Mouse (Mus musculus) MEL (cell line): Measurements from ENCODE around the gene Gstp3. TPM values are rescaled to one million over a fixed set of nuclear protein-coding genes. Genes with fewer than 3 reads are reported as not detected.
A peak's percentile ranks its signal among the peaks of the same experiment; 100 is the strongest.

ENCODE experiments used
- DNase-seq: peaks from one replicate; pipeline ENCODE4 v3.0.0; 2011; ENCODE audit warnings: low read depth, low spot score
- H3K27ac ChIP-seq: 2 replicates; pipeline ENCODE4 v1.5.1; 2012; ENCODE audit warnings: low read depth, mild to moderate bottlenecking, control low read depth, low read length, moderate library complexity; ENCODE audit not compliant: control insufficient read depth
- H3K27me3 ChIP-seq, 2 experiments: fragments of 150-350 bp in 1 of 2; sonication (generic) in 1 of 2; 2 replicates each; pipeline ENCODE4 v1.6.1; 2012; ENCODE audit warnings: low read length in 2 of 2, mild to moderate bottlenecking in 2 of 2, improper control_type of control experiment in 1 of 2, moderate library complexity in 1 of 2; ENCODE audit not compliant: insufficient read depth in 2 of 2, control insufficient read depth in 1 of 2
- H3K36me3 ChIP-seq, 2 experiments: 2 replicates each; pipeline ENCODE4 v1.6.1; 2012 to 2014; ENCODE audit warnings: low read length in 2 of 2, improper control_type of control experiment in 1 of 2, inconsistent platforms in 1 of 2, mild to moderate bottlenecking in 1 of 2; ENCODE audit not compliant: insufficient read depth in 2 of 2, control insufficient read depth in 1 of 2
- H3K4me1 ChIP-seq, 2 experiments: fragments of 150-350 bp in 1 of 2; sonication (generic) in 1 of 2; 2 replicates each; pipeline ENCODE4 v1.6.1; 2012; ENCODE audit warnings: low read length in 2 of 2, improper control_type of control experiment in 1 of 2, mild to moderate bottlenecking in 1 of 2; ENCODE audit not compliant: insufficient read depth in 2 of 2, control insufficient read depth in 1 of 2
- H3K4me3 ChIP-seq, 2 experiments: fragments of 150-350 bp in 1 of 2; sonication (generic) in 1 of 2; 2 replicates each; pipeline ENCODE4 v1.5.1; 2012; ENCODE audit warnings: low read depth in 2 of 2, low read length in 2 of 2, mild to moderate bottlenecking in 2 of 2, moderate library complexity in 2 of 2, control low read depth in 1 of 2, improper control_type of control experiment in 1 of 2; ENCODE audit not compliant: control insufficient read depth in 1 of 2, insufficient read depth in 1 of 2
- H3K79me2 ChIP-seq: 2 replicates; pipeline ENCODE4 v1.6.1; 2012; ENCODE audit warnings: mild to moderate bottlenecking, low read length, moderate library complexity; ENCODE audit not compliant: control insufficient read depth, poor library complexity, insufficient read depth
- H3K9ac ChIP-seq: 2 replicates; pipeline ENCODE4 v1.6.1; 2012; ENCODE audit warnings: low read depth, mild to moderate bottlenecking, control low read depth, low read length, moderate library complexity; ENCODE audit not compliant: control insufficient read depth, poor library complexity, severe bottlenecking
- H3K9me3 ChIP-seq: fragments of 150-350 bp; sonication (generic); replicated peaks from 2 replicates; pipeline ENCODE4 v1.6.1; 2012; ENCODE audit warnings: mild to moderate bottlenecking, low read length, improper control_type of control experiment, moderate library complexity; ENCODE audit not compliant: insufficient read depth
- CHD1 ChIP-seq: IDR thresholded peaks from 2 replicates; pipeline ENCODE4 v1.6.1; 2012; ENCODE audit warnings: low read depth, mild to moderate bottlenecking, inconsistent platforms, low read length, improper control_type of control experiment
- CHD2 ChIP-seq: IDR thresholded peaks from 2 replicates; pipeline ENCODE4 v1.6.1; 2011; ENCODE audit warnings: low read length, improper control_type of control experiment
- ELF1 ChIP-seq: IDR thresholded peaks from 2 replicates; pipeline ENCODE4 v1.6.1; 2014; ENCODE audit warnings: low read depth, mild to moderate bottlenecking, inconsistent platforms, low read length, improper control_type of control experiment, moderate library complexity
- ETS1 ChIP-seq: IDR thresholded peaks from 2 replicates; pipeline ENCODE4 v1.6.1; 2012; ENCODE audit warnings: low read depth, mild to moderate bottlenecking, inconsistent platforms, low read length, improper control_type of control experiment, moderate library complexity
- HCFC1 ChIP-seq: IDR thresholded peaks from 2 replicates; pipeline ENCODE4 v1.6.1; 2012; ENCODE audit warnings: low read depth, mild to moderate bottlenecking, inconsistent platforms, low read length, improper control_type of control experiment, moderate library complexity
- MAX ChIP-seq: IDR thresholded peaks from 2 replicates; pipeline ENCODE4 v1.6.1; 2011; ENCODE audit warnings: low read length, improper control_type of control experiment
- MAZ ChIP-seq: IDR thresholded peaks from 2 replicates; pipeline ENCODE4 v1.6.1; 2012; ENCODE audit warnings: low read depth, mild to moderate bottlenecking, inconsistent platforms, low read length, improper control_type of control experiment
- MEF2A ChIP-seq: IDR thresholded peaks from 2 replicates; pipeline ENCODE4 v1.6.1; 2014; ENCODE audit warnings: low read depth, mild to moderate bottlenecking, inconsistent platforms, low read length, improper control_type of control experiment; ENCODE audit not compliant: poor library complexity, insufficient replicate concordance, severe bottlenecking; ENCODE audit errors: extremely low read depth
- MXI1 ChIP-seq: IDR thresholded peaks from 2 replicates; pipeline ENCODE4 v1.6.1; 2011; ENCODE audit warnings: mild to moderate bottlenecking, low read depth, low read length, improper control_type of control experiment
- MYB ChIP-seq: IDR thresholded peaks from 2 replicates; pipeline ENCODE4 v1.6.1; 2011; ENCODE audit warnings: mild to moderate bottlenecking, low read depth, low read length, improper control_type of control experiment
- MYC ChIP-seq: IDR thresholded peaks from 2 replicates; pipeline ENCODE4 v1.6.1; 2011; ENCODE audit warnings: low read depth, mild to moderate bottlenecking, low read length, improper control_type of control experiment, moderate library complexity
- NELFE ChIP-seq: IDR thresholded peaks from 2 replicates; pipeline ENCODE4 v1.6.1; 2011; ENCODE audit warnings: low read depth, low read length, improper control_type of control experiment
- NRF1 ChIP-seq: IDR thresholded peaks from 2 replicates; pipeline ENCODE4 v1.6.1; 2014; ENCODE audit warnings: low read depth, mild to moderate bottlenecking, inconsistent platforms, low read length, improper control_type of control experiment, moderate library complexity; ENCODE audit not compliant: poor library complexity, insufficient read depth, severe bottlenecking
- POLR2A ChIP-seq, 2 experiments: IDR thresholded peaks; 2 replicates each; pipeline ENCODE4 v1.6.1; 2011 to 2012; ENCODE audit warnings: low read length in 2 of 2, mild to moderate bottlenecking in 2 of 2, control low read depth in 1 of 2, improper control_type of control experiment in 1 of 2, low read depth in 1 of 2, moderate library complexity in 1 of 2; ENCODE audit not compliant: control insufficient read depth in 1 of 2, insufficient read depth in 1 of 2, poor library complexity in 1 of 2
- POLR2AphosphoS2 ChIP-seq: IDR thresholded peaks from 2 replicates; pipeline ENCODE4 v1.6.1; 2011; ENCODE audit warnings: low read length, improper control_type of control experiment
- RAD21 ChIP-seq: IDR thresholded peaks from 2 replicates; pipeline ENCODE4 v1.6.1; 2011; ENCODE audit warnings: mild to moderate bottlenecking, low read depth, low read length, improper control_type of control experiment
- SIN3A ChIP-seq: IDR thresholded peaks from 2 replicates; pipeline ENCODE4 v1.6.1; 2012; ENCODE audit warnings: low read length, improper control_type of control experiment, inconsistent platforms
- SMC3 ChIP-seq: IDR thresholded peaks from 2 replicates; pipeline ENCODE4 v1.6.1; 2011; ENCODE audit warnings: low read depth, low read length, improper control_type of control experiment
- TBP ChIP-seq: IDR thresholded peaks from 2 replicates; pipeline ENCODE4 v1.8.0; 2011; ENCODE audit warnings: low read depth, low read length, improper control_type of control experiment
- USF1 ChIP-seq: IDR thresholded peaks from 2 replicates; pipeline ENCODE4 v1.6.1; 2014; ENCODE audit warnings: low read depth, mild to moderate bottlenecking, inconsistent platforms, low read length, improper control_type of control experiment, moderate library complexity
- ZMIZ1 ChIP-seq: IDR thresholded peaks from 2 replicates; pipeline ENCODE4 v1.6.1; 2012; ENCODE audit warnings: low read depth, mild to moderate bottlenecking, inconsistent platforms, low read length, improper control_type of control experiment, moderate library complexity
- ZNF384 ChIP-seq: IDR thresholded peaks from 2 replicates; pipeline ENCODE4 v1.6.1; 2012; ENCODE audit warnings: low read depth, mild to moderate bottlenecking, inconsistent platforms, low read length, improper control_type of control experiment
- polyA plus RNA-seq, 2 experiments: library from polyadenylated mRNA; stranded (reverse) in 1 of 2; unstranded in 1 of 2; fragments of >175 nt in 1 of 2; fragments of >200 nt in 1 of 2; gene quantifications; 2 replicates each; pipeline versions ENCODE4 v1.2.1 to v1.2.4; 2012; ENCODE audit warnings: low replicate concordance in 2 of 2, low read depth in 1 of 2; ENCODE audit not compliant: insufficient read length in 2 of 2, insufficient read depth in 1 of 2, missing spikeins in 1 of 2
- total RNA-seq: library from RNA; depleted of rRNA; stranded (reverse); fragments of 300-350 nt; gene quantifications from 2 replicates; pipeline ENCODE4 v1.2.3, GENCODE M21; 2012

The Gstp3 gene
- total and polyA plus RNA-seq, 3 experiments, result 0.84 TPM; not detected in 2

DNA sequence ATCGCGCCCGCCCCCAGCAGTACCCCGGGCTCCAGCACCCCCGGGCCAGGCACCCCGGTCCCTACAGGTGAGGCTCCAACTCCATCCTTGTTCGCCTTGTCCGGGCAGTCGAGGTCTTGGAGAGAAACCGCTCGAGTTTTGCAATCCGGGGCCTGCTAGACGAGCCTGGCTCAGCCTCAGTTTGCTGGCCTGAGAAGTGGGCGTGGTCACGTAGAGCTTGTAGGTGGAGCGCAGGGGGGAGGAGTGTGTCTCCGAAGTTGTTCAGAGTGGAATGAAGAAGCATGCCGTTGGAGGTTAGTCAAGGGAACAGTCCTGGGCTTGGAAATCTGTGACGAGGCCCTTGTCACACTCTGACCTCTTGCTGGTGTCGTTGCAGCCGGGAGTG is 38.1 kb upstream of the Gstp3 start:
- H3K79me2 ChIP-seq, result peaks cover 8% of the 10 kb centered on the region
- 0 out of 2 replicates have a peak, but pooled peaks have one; percentile 12 for TF ChIP-seq SMC3
- peak; percentile 89; the same call in 1 of the 2 replicates for TF ChIP-seq MXI1
- TF ChIP-seq MYB, result 0 out of 2 replicates have a peak, but pooled peaks have one; percentile 11
- no peak for TF ChIP-seq CHD1
- peak; percentile 27; the same call in 1 of the 2 replicates for TF ChIP-seq ETS1
- peak in 1 of 2 experiments; percentile 50; a peak in 1 of 4 replicates for TF ChIP-seq POLR2A (IDR thresholded peaks at IDR 0.05; ENCODE audit: control insufficient read depth in 1 of 2, insufficient read depth in 1 of 2, low read depth in 1 of 2, low read length in 2 of 2, poor library complexity in 1 of 2)
- TF ChIP-seq MAX, result peak; percentile 50; the same call in 1 of the 2 replicates
- no peak; the same call in none of the 2 replicates for TF ChIP-seq NELFE
- TF ChIP-seq, all 39 proteins: peak for 6
- Histone ChIP-seq H3K4me3 (peak overlapping the region; percentile 72 to 93), H3K9me3 (no peaks in the 10 kb centered on the region), H3K27ac (peak overlapping the region; percentile 76), H3K9ac (peak overlapping the region; percentile 80), H3K4me1 (peaks cover 0 to 24% of the 10 kb centered on the region in 2 experiments; a peak in 3 of 4 replicates), H3K36me3 (peaks cover 0 to 13% of the 10 kb centered on the region in 2 experiments; a peak in 2 of 4 replicates), H3K27me3 (no peaks in the 10 kb centered on the region)
- DNase-seq, result peak; percentile 95

DNA sequence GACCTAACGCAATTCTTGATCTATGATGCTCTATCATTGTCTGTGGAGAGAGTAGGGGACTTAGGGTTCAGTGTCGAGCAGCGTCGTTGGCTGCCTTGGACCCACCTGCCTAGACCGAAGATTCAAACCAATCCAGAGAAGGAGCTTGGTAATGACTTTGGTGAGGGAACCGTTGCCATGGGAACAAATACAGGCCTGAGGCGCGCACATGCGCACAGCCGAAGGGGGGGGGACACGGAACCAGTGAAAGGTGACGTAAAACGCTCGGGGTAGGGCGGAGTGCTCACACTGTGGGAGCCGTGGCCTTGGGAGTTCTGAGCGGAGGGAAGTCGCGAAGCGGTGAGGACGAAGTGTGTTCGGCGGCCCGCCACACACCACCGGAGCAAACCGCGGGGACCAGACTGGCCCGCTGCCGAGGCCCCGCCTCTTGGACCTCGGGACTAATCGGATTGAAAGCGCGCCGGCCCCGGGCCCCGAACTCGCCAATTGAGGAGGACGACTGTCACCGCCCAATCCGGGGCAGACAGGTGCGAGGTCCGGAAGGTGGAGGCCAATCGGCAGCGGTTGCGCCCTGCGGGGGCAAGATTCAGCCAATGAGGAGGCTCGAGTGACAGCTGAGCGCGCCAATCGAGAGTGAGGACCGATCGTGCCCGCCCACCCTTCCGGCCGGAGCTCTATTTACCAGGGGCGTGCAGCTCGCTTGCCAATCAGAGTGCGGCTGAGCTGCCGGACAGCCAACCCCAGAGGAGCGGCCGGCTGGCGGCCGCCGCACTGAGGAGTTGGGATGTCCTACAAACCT is 37.5 kb upstream of the Gstp3 start, which contains the start of gene Cdk2ap2:
Gene Cdk2ap2, plus strand, starts transcription at position 541 of the 799 bp plus-strand sequence.
- Histone ChIP-seq H3K4me1 (peaks cover 0 to 26% of the 10 kb centered on the region in 2 experiments; a peak in 3 of 4 replicates), H3K27ac (peak within 1 kb of the TSS; percentile 94), H3K9ac (peak within 1 kb of the TSS; percentile 87), H3K79me2 (peaks cover 7% of the 10 kb centered on the region), H3K9me3 (no peaks in the 10 kb centered on the region), H3K36me3 (peaks cover 0 to 13% of the 10 kb centered on the region in 2 experiments; a peak in 2 of 4 replicates), H3K4me3 (peak within 1 kb of the TSS; percentile 88 to 93), H3K27me3 (no peaks in the 10 kb centered on the region)
- peak; percentile 100 for DNase-seq
- TF ChIP-seq POLR2AphosphoS2 (peak; percentile 19; the same call in 1 of the 2 replicates), MAX (peak; percentile 71; the same call in 1 of the 2 replicates), CHD1 (no peak), SIN3A (peak; percentile 96), TBP (peak; percentile 86), ETS1 (peak; percentile 21; the same call in 1 of the 2 replicates), NRF1 (peak; percentile 95), ZNF384 (no peak), HCFC1 (peak; percentile 79), POLR2A (IDR thresholded peaks at IDR 0.05; ENCODE audit: control insufficient read depth in 1 of 2, insufficient read depth in 1 of 2, low read depth in 1 of 2, low read length in 2 of 2, poor library complexity in 1 of 2) (peak; percentile 56 to 86; a peak in 3 of 4 replicates), ELF1 (peak; percentile 73), MYC (peak; percentile 51; the same call in 1 of the 2 replicates), CHD2 (peak; percentile 87), NELFE (peak; percentile 61), USF1 (no peak), RAD21 (no peak), MXI1 (peak; percentile 83), MEF2A (no peak), ZMIZ1 (0 out of 2 replicates have a peak, but pooled peaks have one; percentile 55), MAZ (peak; percentile 39; the same call in 1 of the 2 replicates)
